Mouse (Mus musculus) forebrain, embryonic 12.5 days (tissue): ENCODE results near the gene Dgat2l6. TPM values are rescaled to one million over a fixed set of nuclear protein-coding genes. Genes with fewer than 3 reads are reported as not detected.

Source experiments
- ATAC-seq: fragments of 200-750 bp; cut with Nextera tagmentation; 2 replicates; pipeline ENCODE4 v1.8.0; 2017; ENCODE audit warnings: moderate TSS enrichment; ENCODE audit not compliant: low FRiP score
- H3K27ac ChIP-seq: fragments of 300-500 bp; sonication (generic); 2 replicates; pipeline ENCODE4 v1.5.1; 2016; ENCODE audit warnings: mild to moderate bottlenecking
- H3K27me3 ChIP-seq: fragments of 300-500 bp; sonication (generic); 2 replicates; pipeline ENCODE4 v1.6.1; 2016; ENCODE audit warnings: mild to moderate bottlenecking
- H3K36me3 ChIP-seq: fragments of 300-500 bp; sonication (generic); replicated peaks from 2 replicates; pipeline ENCODE4 v1.6.1; 2016; ENCODE audit warnings: mild to moderate bottlenecking
- H3K4me1 ChIP-seq: fragments of 300-500 bp; sonication (generic); 2 replicates; pipeline ENCODE4 v1.6.1; 2016
- H3K4me2 ChIP-seq: fragments of 300-500 bp; sonication (generic); 2 replicates; pipeline ENCODE4 v1.6.1; 2016; ENCODE audit warnings: mild to moderate bottlenecking, moderate library complexity
- H3K4me3 ChIP-seq: fragments of 300-500 bp; sonication (generic); replicated peaks from 2 replicates; pipeline ENCODE4 v1.5.1; 2016; ENCODE audit warnings: mild to moderate bottlenecking
- H3K9ac ChIP-seq: fragments of 300-500 bp; sonication (generic); 2 replicates; pipeline ENCODE4 v1.6.1; 2016; ENCODE audit warnings: mild to moderate bottlenecking
- H3K9me3 ChIP-seq: fragments of 300-500 bp; sonication (generic); 2 replicates; pipeline ENCODE4 v1.6.1; 2016
- WGBS: fragments of 180-500 bp; shearing (Covaris S2); methylation state at CpG from one replicate; pipeline ENCODE4 v1.1.7; 2016; 5-methylcytosine and 5-hydroxymethylcytosine counted together
- polyA plus RNA-seq: library from polyadenylated mRNA; unstranded; fragments of >200 nt; fragmentation: Nextera tagmentation; extraction: Ambion mirVana; gene quantifications from 2 replicates; pipeline ENCODE4 v1.2.1, GENCODE M21; 2016

Dgat2l6 gene
- not detected in 2 replicates for polyA plus RNA-seq

GRCm38 (mm10) chrX:100524471-100524870 is at the start of gene Dgat2l6:
Gene Dgat2l6 (plus strand): TSS chrX:100524838.
- H3K27ac ChIP-seq: no peak within 1 kb of the TSS
- H3K9ac ChIP-seq: no peak within 1 kb of the TSS
- WGBS: 64% methylated on average over 4 of the region's 4 CpGs
- no peak within 1 kb of the TSS for H3K4me3 ChIP-seq
- ATAC-seq: no peak
- no peaks in the 10 kb centered on the region for H3K4me1 ChIP-seq
- no peaks in the 10 kb centered on the region; the same call in 1 of the 2 replicates for H3K27me3 ChIP-seq
- H3K4me2 ChIP-seq: no peak within 1 kb of the TSS
- no peaks in the 10 kb centered on the region for H3K36me3 ChIP-seq
- H3K9me3 ChIP-seq: no peaks in the 10 kb centered on the region

GRCm38 (mm10) chrX:100475569-100476223 is 48.9 kb upstream of the Dgat2l6 start:
- peaks cover 33% of the 10 kb centered on the region for H3K27me3 ChIP-seq
- no peak overlapping the region for H3K27ac ChIP-seq
- H3K4me1 ChIP-seq: no peaks in the 10 kb centered on the region
- H3K36me3 ChIP-seq: no peaks in the 10 kb centered on the region
- H3K4me3 ChIP-seq: no peak overlapping the region
- 80% methylated on average over 4 of the region's 4 CpGs for WGBS
- no peak overlapping the region for H3K4me2 ChIP-seq
- H3K9ac ChIP-seq: no peak overlapping the region
- ATAC-seq: no peak
- no peaks in the 10 kb centered on the region for H3K9me3 ChIP-seq

- Histone ChIP-seq H3K4me2 (no peak overlapping the region), H3K27me3 (peaks cover 19% of the 10 kb centered on the region), H3K27ac (no peak overlapping the region), H3K36me3 (no peaks in the 10 kb centered on the region), H3K4me3 (no peak overlapping the region), H3K9ac (no peak overlapping the region), H3K4me1 (no peaks in the 10 kb centered on the region), H3K9me3 (no peaks in the 10 kb centered on the region)
- ATAC-seq: 0 out of 2 replicates have a peak, but pooled peaks have one; percentile 46
- 39% methylated on average over 3 of the region's 3 CpGs for WGBS
Observed at GRCm38 (mm10) chrX:100480317-100480716, 44.3 kb upstream of the Dgat2l6 start.

- H3K4me1 ChIP-seq: peaks cover 9% of the 10 kb centered on the region; the same call in 1 of the 2 replicates
- 15% methylated on average over 21 of the region's 22 CpGs for WGBS
- ATAC-seq: peak; percentile 52
- H3K27ac ChIP-seq: no peak overlapping the region
- no peaks in the 10 kb centered on the region for H3K9me3 ChIP-seq
- H3K36me3 ChIP-seq: peaks cover 9% of the 10 kb centered on the region; the same call in 1 of the 2 replicates
- peak overlapping the region; percentile 53 for H3K4me2 ChIP-seq
- H3K9ac ChIP-seq: no peak overlapping the region
- peak overlapping the region; percentile 55 for H3K4me3 ChIP-seq
- peaks cover 19% of the 10 kb centered on the region for H3K27me3 ChIP-seq
Observed at GRCm38 (mm10) chrX:100493500-100494067, 31.1 kb upstream of the Dgat2l6 start.

GRCm38 (mm10) chrX:100494068-100494978 is 30.3 kb upstream of the Dgat2l6 start, which contains the start of gene Igbp1:
Gene Igbp1 (plus strand): TSS chrX:100494291.
- Histone ChIP-seq H3K36me3 (peaks cover 9% of the 10 kb centered on the region; the same call in 1 of the 2 replicates), H3K4me1 (peaks cover 9% of the 10 kb centered on the region; the same call in 1 of the 2 replicates), H3K9me3 (no peaks in the 10 kb centered on the region), H3K4me3 (peak within 1 kb of the TSS; percentile 55), H3K4me2 (peak within 1 kb of the TSS; percentile 60), H3K27ac (no peak within 1 kb of the TSS), H3K27me3 (peaks cover 18% of the 10 kb centered on the region), H3K9ac (peak within 1 kb of the TSS; percentile 58)
- peak; percentile 96 for ATAC-seq
- WGBS: 24% methylated on average over 32 of the region's 32 CpGs

- no peaks in the 10 kb centered on the region for H3K4me1 ChIP-seq
- H3K4me2 ChIP-seq: no peak overlapping the region
- H3K9ac ChIP-seq: no peak overlapping the region
- no peaks in the 10 kb centered on the region for H3K9me3 ChIP-seq
- ATAC-seq: no peak
- H3K36me3 ChIP-seq: no peaks in the 10 kb centered on the region; the same call in 1 of the 2 replicates
- 88% methylated on average over 5 of the region's 5 CpGs for WGBS
- peaks cover 3% of the 10 kb centered on the region; the same call in 1 of the 2 replicates for H3K27me3 ChIP-seq
- no peak overlapping the region for H3K4me3 ChIP-seq
- H3K27ac ChIP-seq: no peak overlapping the region
Observed at GRCm38 (mm10) chrX:100504175-100504851, 20.3 kb upstream of the Dgat2l6 start.

GRCm38 (mm10) chrX:100508164-100508563 is 16.5 kb upstream of the Dgat2l6 start:
- Histone ChIP-seq H3K4me1 (no peaks in the 10 kb centered on the region), H3K9ac (no peak overlapping the region), H3K36me3 (no peaks in the 10 kb centered on the region; the same call in 1 of the 2 replicates), H3K9me3 (no peaks in the 10 kb centered on the region), H3K4me2 (no peak overlapping the region), H3K27me3 (no peaks in the 10 kb centered on the region; the same call in 1 of the 2 replicates), H3K27ac (no peak overlapping the region), H3K4me3 (no peak overlapping the region)
- WGBS: 87% methylated on average over 4 of the region's 4 CpGs
- ATAC-seq: no peak

GRCm38 (mm10) chrX:100509921-100510320 is 14.7 kb upstream of the Dgat2l6 start:
- Histone ChIP-seq H3K4me1 (no peaks in the 10 kb centered on the region), H3K4me3 (no peak overlapping the region), H3K9me3 (no peaks in the 10 kb centered on the region), H3K27ac (no peak overlapping the region), H3K36me3 (no peaks in the 10 kb centered on the region), H3K4me2 (no peak overlapping the region), H3K27me3 (no peaks in the 10 kb centered on the region; the same call in 1 of the 2 replicates), H3K9ac (no peak overlapping the region)
- ATAC-seq: no peak
- WGBS: 81% methylated on average over 3 of the region's 3 CpGs

- Histone ChIP-seq H3K36me3 (peaks cover 5% of the 10 kb centered on the region), H3K9ac (no peak overlapping the region), H3K4me3 (no peak overlapping the region), H3K9me3 (no peaks in the 10 kb centered on the region), H3K4me1 (no peaks in the 10 kb centered on the region), H3K27ac (no peak overlapping the region), H3K4me2 (no peak overlapping the region), H3K27me3 (peaks cover 14% of the 10 kb centered on the region; the same call in 1 of the 2 replicates)
- WGBS: 89% methylated on average over 3 of the region's 3 CpGs
- no peak for ATAC-seq
Observed at GRCm38 (mm10) chrX:100516683-100517082, 8.0 kb upstream of the Dgat2l6 start.

- WGBS: 94% methylated on average over 6 of the region's 6 CpGs
- H3K36me3 ChIP-seq: peaks cover 5% of the 10 kb centered on the region
- ATAC-seq: no peak
- no peak overlapping the region for H3K4me2 ChIP-seq
- H3K9me3 ChIP-seq: no peaks in the 10 kb centered on the region
- no peak overlapping the region for H3K4me3 ChIP-seq
- H3K9ac ChIP-seq: no peak overlapping the region
- no peak overlapping the region for H3K27ac ChIP-seq
- peaks cover 14% of the 10 kb centered on the region; the same call in 1 of the 2 replicates for H3K27me3 ChIP-seq
- no peaks in the 10 kb centered on the region for H3K4me1 ChIP-seq
Observed at GRCm38 (mm10) chrX:100517626-100518025, 7.0 kb upstream of the Dgat2l6 start.

GRCm38 (mm10) chrX:100518532-100518931 is 6.1 kb upstream of the Dgat2l6 start:
- Histone ChIP-seq H3K4me1 (no peaks in the 10 kb centered on the region), H3K9me3 (no peaks in the 10 kb centered on the region), H3K36me3 (peaks cover 5% of the 10 kb centered on the region), H3K4me2 (no peak overlapping the region), H3K4me3 (no peak overlapping the region), H3K9ac (no peak overlapping the region), H3K27me3 (peaks cover 14% of the 10 kb centered on the region; the same call in 1 of the 2 replicates), H3K27ac (no peak overlapping the region)
- no peak for ATAC-seq
- WGBS: 96% methylated on average over 2 of the region's 2 CpGs
